Mouse (Mus musculus) heart, adult 18-20 months (tissue): Measurements from ENCODE around the gene Nyap1. TPM values are rescaled to one million over a fixed set of nuclear protein-coding genes. Genes with fewer than 3 reads are reported as not detected.
A peak's percentile ranks its signal among the peaks of the same experiment; 100 is the strongest.

Source experiments
- DNase-seq, 2 experiments: peaks; one replicate each; pipeline ENCODE4 v3.0.0; 2021 to 2022; ENCODE audit warnings: mixed read lengths in 1 of 2
- total RNA-seq, 2 experiments: library from RNA; stranded (reverse); gene quantifications; 2 replicates each; pipeline ENCODE4 v1.2.3; 2021

Gene Nyap1
- total RNA-seq, 2 experiments from 2014 or later: 0.79 to 1.1 TPM

- no peak for DNase-seq
These were observed 2.8 kb upstream of the Nyap1 start for GRCm38 (mm10) chr5:137744197-137744596.

- DNase-seq: no peak
These were observed 1.4 kb upstream of the Nyap1 start for GRCm38 (mm10) chr5:137742836-137743235.

GRCm38 (mm10) chr5:137742048-137742447 lies 641 bp upstream of the Nyap1 start:
- no peak for DNase-seq

GRCm38 (mm10) chr5:137740506-137740905 lies 901 bp downstream of the Nyap1 start:
- no peak for DNase-seq

- no peak for DNase-seq
These were observed 1.9 kb downstream of the Nyap1 start for GRCm38 (mm10) chr5:137739471-137739870.

GRCm38 (mm10) chr5:137738516-137738915 lies 2.9 kb downstream of the Nyap1 start:
- DNase-seq: no peak

GRCm38 (mm10) chr5:137737400-137737940 lies 3.9 kb downstream of the Nyap1 start:
- DNase-seq: no peak

- no peak for DNase-seq
These were observed 6.9 kb downstream of the Nyap1 start for GRCm38 (mm10) chr5:137734289-137735061.

GRCm38 (mm10) chr5:137733638-137734288 lies 7.6 kb downstream of the Nyap1 start:
- no peak for DNase-seq

- DNase-seq: no peak
These were observed 14.6 kb downstream of the Nyap1 start for GRCm38 (mm10) chr5:137726767-137727166.

GRCm38 (mm10) chr5:137723840-137724239 lies 17.6 kb downstream of the Nyap1 start:
- DNase-seq: no peak

- peak; percentile 43 to 47 for DNase-seq
These were observed 20.7 kb downstream of the Nyap1 start for GRCm38 (mm10) chr5:137720558-137721164.

- DNase-seq: peak; percentile 25
These were observed 22.3 kb downstream of the Nyap1 start for GRCm38 (mm10) chr5:137719088-137719487.

- DNase-seq: no peak
These were observed 23.2 kb downstream of the Nyap1 start for GRCm38 (mm10) chr5:137718020-137718790.

GRCm38 (mm10) chr5:137715685-137716084 lies 25.7 kb downstream of the Nyap1 start:
- DNase-seq: no peak

GRCm38 (mm10) chr5:137713454-137713853 lies 28.0 kb downstream of the Nyap1 start:
- no peak for DNase-seq

- peak; percentile 28 for DNase-seq
These were observed 34.3 kb downstream of the Nyap1 start for GRCm38 (mm10) chr5:137706913-137707633.

GRCm38 (mm10) chr5:137705242-137705641 lies 36.2 kb downstream of the Nyap1 start:
- peak in 1 of 2 experiments; percentile 31 for DNase-seq

- no peak for DNase-seq
These were observed 41.6 kb downstream of the Nyap1 start for GRCm38 (mm10) chr5:137699850-137700249.

- DNase-seq: no peak
These were observed 42.3 kb downstream of the Nyap1 start for GRCm38 (mm10) chr5:137699080-137699479.

GRCm38 (mm10) chr5:137695930-137696329 lies 45.5 kb downstream of the Nyap1 start:
- DNase-seq: no peak
